Mouse (Mus musculus): Measurements from ENCODE around the gene Gm20532. TPM values are rescaled to one million over a fixed set of nuclear protein-coding genes. Genes with fewer than 3 reads are reported as not detected.

Gm20532 gene
- total and polyA plus RNA-seq, 2 experiments from 2014 or later, result not detected

- ATAC-seq (no peak), DNase-seq (ENCODE audit: low spot score) (no peak)
- WGBS, result 72% methylated on average over 3 of the region's 3 CpGs
- Histone ChIP-seq H3K36me3 (ENCODE audit: insufficient read depth, low read length) (no peaks in the 10 kb centered on the region), H3K27ac (no peak overlapping the region), H3K9ac (replicated peaks; ENCODE audit: low read length) (no peak overlapping the region), H3K4me2 (ENCODE audit: low read depth, low read length) (no peak overlapping the region), H3K4me3 (ENCODE audit: low read length) (no peak overlapping the region), H3K9me3 (ENCODE audit: low read length) (no peaks in the 10 kb centered on the region), H3K27me3 (ENCODE audit: insufficient read depth, low read length) (no peaks in the 10 kb centered on the region), H3K4me1 (ENCODE audit: insufficient read depth, low read length) (no peaks in the 10 kb centered on the region)
- no peak for TF ChIP-seq CTCF (IDR thresholded peaks at IDR 0.05; ENCODE audit: low read depth)
Measured at GRCm38 (mm10) chr2:26610526-26610925, 24.1 kb downstream of the Gm20532 start.

- no peaks in the 10 kb centered on the region for H3K36me3 ChIP-seq (ENCODE audit: insufficient read depth, low read length)
- H3K27me3 ChIP-seq (ENCODE audit: insufficient read depth, low read length), result no peaks in the 10 kb centered on the region
- no peak overlapping the region for H3K9ac ChIP-seq (replicated peaks; ENCODE audit: low read length)
- no peak for ATAC-seq
- TF ChIP-seq CTCF (IDR thresholded peaks at IDR 0.05; ENCODE audit: low read depth), result no peak
- no peak overlapping the region for H3K27ac ChIP-seq
- H3K4me3 ChIP-seq (ENCODE audit: low read length), result no peak overlapping the region
- H3K4me1 ChIP-seq (ENCODE audit: insufficient read depth, low read length), result no peaks in the 10 kb centered on the region
- no peak overlapping the region for H3K4me2 ChIP-seq (ENCODE audit: low read depth, low read length)
- no peaks in the 10 kb centered on the region for H3K9me3 ChIP-seq (ENCODE audit: low read length)
- no peak for DNase-seq (ENCODE audit: low spot score)
Measured at GRCm38 (mm10) chr2:26611054-26611453, 24.6 kb downstream of the Gm20532 start.

DNA sequence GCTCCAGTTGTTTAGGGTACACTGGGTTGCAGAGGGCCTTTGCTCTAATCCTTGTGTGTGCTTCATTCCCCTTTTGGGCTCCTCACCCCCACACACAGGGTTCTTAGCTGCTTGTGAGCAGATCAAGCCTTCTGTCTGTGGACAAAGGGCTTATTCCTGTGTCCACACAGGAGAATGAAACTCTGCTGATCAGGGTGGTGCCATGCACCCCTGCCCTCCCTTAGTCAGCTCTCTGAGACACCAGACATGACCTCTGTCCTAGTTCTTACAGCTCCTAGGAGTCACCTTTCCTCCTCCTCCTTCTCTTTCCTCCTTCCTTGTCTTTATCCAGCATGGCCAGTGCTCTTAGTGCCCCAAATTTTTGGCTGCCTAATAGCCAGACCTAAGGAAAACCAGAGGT is 25.5 kb downstream of the Gm20532 start:
- H3K9me3 ChIP-seq (ENCODE audit: low read length), result no peaks in the 10 kb centered on the region
- no peaks in the 10 kb centered on the region for H3K36me3 ChIP-seq (ENCODE audit: insufficient read depth, low read length)
- H3K4me3 ChIP-seq (ENCODE audit: low read length), result no peak overlapping the region
- TF ChIP-seq CTCF (IDR thresholded peaks at IDR 0.05; ENCODE audit: low read depth), result no peak
- ATAC-seq, result no peak
- H3K4me1 ChIP-seq (ENCODE audit: insufficient read depth, low read length), result no peaks in the 10 kb centered on the region
- H3K4me2 ChIP-seq (ENCODE audit: low read depth, low read length), result no peak overlapping the region
- no peak overlapping the region for H3K27ac ChIP-seq
- no peaks in the 10 kb centered on the region for H3K27me3 ChIP-seq (ENCODE audit: insufficient read depth, low read length)
- DNase-seq (ENCODE audit: low spot score), result no peak
- H3K9ac ChIP-seq (replicated peaks; ENCODE audit: low read length), result no peak overlapping the region

DNA sequence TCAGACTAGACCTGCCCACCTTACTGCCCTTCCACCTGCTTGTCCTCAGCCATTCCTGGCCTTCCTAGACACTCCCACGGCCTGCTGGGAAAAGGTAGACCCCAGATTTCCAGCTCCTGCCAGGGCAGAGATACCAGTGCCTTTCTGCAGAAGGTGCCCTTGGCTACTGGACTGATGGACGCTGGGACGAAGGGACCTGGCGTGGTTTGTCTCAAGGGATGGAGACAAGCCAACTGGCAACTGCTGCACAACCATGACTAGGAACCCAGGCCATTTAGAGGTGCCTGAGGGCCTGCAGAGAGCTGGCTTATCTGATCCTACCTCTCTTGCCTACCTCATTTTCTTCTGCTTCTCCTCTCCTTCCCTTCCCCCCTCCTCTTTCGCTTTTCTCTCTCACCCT is 28.5 kb downstream of the Gm20532 start:
- no peak overlapping the region for H3K9ac ChIP-seq (replicated peaks; ENCODE audit: low read length)
- ATAC-seq (no peak), DNase-seq (ENCODE audit: low spot score) (no peak)
- H3K36me3 ChIP-seq (ENCODE audit: insufficient read depth, low read length), result no peaks in the 10 kb centered on the region
- H3K4me2 ChIP-seq (ENCODE audit: low read depth, low read length), result no peak overlapping the region
- H3K4me1 ChIP-seq (ENCODE audit: insufficient read depth, low read length), result no peaks in the 10 kb centered on the region
- no peak overlapping the region for H3K4me3 ChIP-seq (ENCODE audit: low read length)
- H3K9me3 ChIP-seq (ENCODE audit: low read length), result no peaks in the 10 kb centered on the region
- H3K27ac ChIP-seq, result no peak overlapping the region
- no peak for TF ChIP-seq CTCF (IDR thresholded peaks at IDR 0.05; ENCODE audit: low read depth)
- no peaks in the 10 kb centered on the region for H3K27me3 ChIP-seq (ENCODE audit: insufficient read depth, low read length)
- 67% methylated on average over 5 of the region's 5 CpGs for WGBS

DNA sequence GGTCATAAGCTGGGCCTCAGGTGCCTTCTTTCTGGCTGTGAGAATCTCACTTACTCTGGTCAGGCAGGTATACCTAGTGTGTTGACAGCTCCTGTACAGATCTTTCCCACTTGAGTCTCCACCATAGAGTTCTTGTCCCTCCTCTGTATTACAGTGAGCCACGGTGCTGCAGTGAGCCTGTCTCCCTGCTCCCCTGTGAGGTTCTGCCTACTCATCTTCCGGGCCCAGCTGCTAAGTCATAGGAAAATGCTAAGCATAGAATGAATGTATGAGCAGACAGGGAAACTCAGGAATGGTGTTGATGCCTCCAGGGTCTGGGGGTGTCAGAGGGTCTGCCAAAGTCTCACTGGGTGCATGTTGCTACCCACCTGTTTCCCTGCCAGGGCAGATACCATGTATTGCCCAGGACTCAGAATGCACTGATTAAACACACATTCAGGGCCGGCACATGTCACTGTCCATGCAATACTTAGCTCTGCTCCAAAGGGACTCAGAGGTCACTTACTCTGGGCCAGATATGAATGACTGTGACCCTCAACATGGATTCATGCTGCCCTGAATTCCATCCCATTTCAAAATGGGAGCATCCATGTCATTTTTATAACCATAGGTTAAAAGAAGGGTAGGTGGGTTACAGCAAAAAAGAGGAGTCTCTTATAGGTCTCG is 29.2 kb downstream of the Gm20532 start:
- TF ChIP-seq CTCF (IDR thresholded peaks at IDR 0.05; ENCODE audit: low read depth), result no peak
- H3K27ac ChIP-seq, result no peak overlapping the region
- H3K27me3 ChIP-seq (ENCODE audit: insufficient read depth, low read length), result no peaks in the 10 kb centered on the region
- no peaks in the 10 kb centered on the region for H3K36me3 ChIP-seq (ENCODE audit: insufficient read depth, low read length)
- no peaks in the 10 kb centered on the region for H3K4me1 ChIP-seq (ENCODE audit: insufficient read depth, low read length)
- no peak for DNase-seq (ENCODE audit: low spot score)
- no peak overlapping the region for H3K9ac ChIP-seq (replicated peaks; ENCODE audit: low read length)
- WGBS, result 86% methylated on average over 4 of the region's 4 CpGs
- no peaks in the 10 kb centered on the region for H3K9me3 ChIP-seq (ENCODE audit: low read length)
- no peak overlapping the region for H3K4me2 ChIP-seq (ENCODE audit: low read depth, low read length)
- ATAC-seq, result no peak
- H3K4me3 ChIP-seq (ENCODE audit: low read length), result no peak overlapping the region

DNA sequence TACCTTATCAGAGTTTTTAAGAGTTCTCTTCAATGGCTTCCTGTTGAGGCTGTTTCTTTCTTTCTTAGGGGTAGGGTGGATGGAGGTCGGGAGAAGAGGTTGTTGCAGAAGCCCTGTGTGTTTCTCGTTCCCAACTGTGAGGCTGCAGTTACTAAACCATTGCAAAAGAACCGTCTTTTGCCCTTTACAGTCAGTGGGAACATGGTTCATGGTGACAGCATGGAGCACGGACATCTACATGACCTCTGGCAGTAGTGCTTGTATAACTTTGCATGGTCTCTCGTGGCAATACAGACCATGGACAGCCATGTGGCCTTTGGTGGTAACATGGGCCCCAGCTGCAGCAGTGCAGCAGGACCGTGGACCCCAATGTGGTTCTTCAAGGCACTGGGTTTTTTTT is 30.9 kb downstream of the Gm20532 start:
- Histone ChIP-seq H3K9me3 (ENCODE audit: low read length) (no peaks in the 10 kb centered on the region), H3K4me1 (ENCODE audit: insufficient read depth, low read length) (no peaks in the 10 kb centered on the region), H3K27me3 (ENCODE audit: insufficient read depth, low read length) (no peaks in the 10 kb centered on the region), H3K9ac (replicated peaks; ENCODE audit: low read length) (no peak overlapping the region), H3K27ac (no peak overlapping the region), H3K36me3 (ENCODE audit: insufficient read depth, low read length) (no peaks in the 10 kb centered on the region), H3K4me3 (ENCODE audit: low read length) (no peak overlapping the region), H3K4me2 (ENCODE audit: low read depth, low read length) (no peak overlapping the region)
- no peak for TF ChIP-seq CTCF (IDR thresholded peaks at IDR 0.05; ENCODE audit: low read depth)
- no peak for DNase-seq (ENCODE audit: low spot score)
- 74% methylated on average over 6 of the region's 6 CpGs for WGBS
- no peak for ATAC-seq

DNA sequence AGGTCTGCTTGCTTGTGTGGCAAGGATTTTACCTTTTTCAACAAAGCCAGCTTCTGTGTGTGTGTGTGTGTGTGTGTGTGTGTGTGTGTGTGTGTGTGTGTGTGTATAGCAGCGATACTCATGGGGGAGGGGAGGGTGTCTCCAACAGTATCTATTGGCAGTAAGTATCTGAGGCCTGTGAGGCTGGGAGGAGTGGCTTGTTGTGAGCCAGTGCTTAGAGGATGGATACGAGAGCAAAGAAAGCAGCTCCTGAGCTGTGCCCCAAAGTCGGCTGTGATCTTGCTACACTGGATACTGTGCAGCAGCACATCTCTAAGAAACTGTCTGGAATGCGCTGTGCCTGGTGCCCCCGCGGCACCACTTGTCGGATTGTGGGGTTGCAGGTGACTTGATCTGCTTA is 31.5 kb downstream of the Gm20532 start:
- Histone ChIP-seq H3K9me3 (ENCODE audit: low read length) (no peaks in the 10 kb centered on the region), H3K27me3 (ENCODE audit: insufficient read depth, low read length) (no peaks in the 10 kb centered on the region), H3K4me1 (ENCODE audit: insufficient read depth, low read length) (no peaks in the 10 kb centered on the region), H3K4me3 (ENCODE audit: low read length) (no peak overlapping the region), H3K36me3 (ENCODE audit: insufficient read depth, low read length) (no peaks in the 10 kb centered on the region), H3K4me2 (ENCODE audit: low read depth, low read length) (no peak overlapping the region), H3K9ac (replicated peaks; ENCODE audit: low read length) (no peak overlapping the region), H3K27ac (no peak overlapping the region)
- DNase-seq (ENCODE audit: low spot score) (no peak), ATAC-seq (no peak)
- 58% methylated on average over 7 of the region's 7 CpGs for WGBS
- TF ChIP-seq CTCF (IDR thresholded peaks at IDR 0.05; ENCODE audit: low read depth), result no peak
